Mouse (Mus musculus): ENCODE results near the gene Dnaic2. TPM values are rescaled to one million over a fixed set of nuclear protein-coding genes. Genes with fewer than 3 reads are reported as not detected.

The Dnaic2 gene
- polyA plus RNA-seq, 1 experiment: 1.00 TPM

DNA sequence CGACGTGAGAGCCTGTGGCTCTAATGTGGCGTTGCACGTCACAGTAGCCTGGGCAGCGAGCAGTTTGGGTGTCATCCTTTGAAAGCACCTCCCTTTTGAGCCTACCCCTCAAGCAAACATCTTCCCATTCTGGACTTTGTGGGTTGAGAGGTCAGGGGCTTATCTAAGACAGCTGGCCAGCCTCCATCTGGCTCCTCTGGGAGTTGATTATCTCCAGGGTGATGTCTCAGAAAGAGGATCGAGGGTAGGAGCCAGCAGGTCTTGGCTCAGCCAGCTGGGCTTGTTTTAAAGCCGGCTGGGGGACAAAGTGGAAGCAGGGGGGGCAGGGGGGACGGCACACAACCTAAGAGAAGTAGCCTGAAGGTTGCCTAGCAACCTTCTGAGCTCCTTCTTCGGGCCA lies 52.9 kb downstream of the Dnaic2 start:
- Histone ChIP-seq H3K4me2 (ENCODE audit: low read depth) (no peak overlapping the region), H3ac (ENCODE audit: control insufficient read depth, insufficient read length) (no peak overlapping the region), H3K79me2 (ENCODE audit: control insufficient read depth, insufficient read depth) (no peaks in the 10 kb centered on the region), H3K36me3 (ENCODE audit: control insufficient read depth, insufficient read depth) (no peaks in the 10 kb centered on the region), H3K4me3 (no peak overlapping the region), H3K27me3 (ENCODE audit: control insufficient read depth, insufficient read depth, insufficient read length) (peaks cover 17% of the 10 kb centered on the region)
- TF ChIP-seq E2F4 (IDR thresholded peaks at IDR 0.05; ENCODE audit: insufficient read depth) (no peak), MAX (IDR thresholded peaks at IDR 0.05; ENCODE audit: low read depth) (no peak), POLR2AphosphoS2 (IDR thresholded peaks at IDR 0.05; ENCODE audit: insufficient read length, low read depth) (no peak), POLR2A (IDR thresholded peaks at IDR 0.05; ENCODE audit: insufficient read length, low read depth) (no peak), REST (IDR thresholded peaks at IDR 0.05; ENCODE audit: insufficient read depth, insufficient read length) (no peak), MYOD1 (IDR thresholded peaks at IDR 0.05; ENCODE audit: control insufficient read depth in 1 of 3, insufficient read length in 2 of 3, low read depth in 2 of 3) (no peak), USF1 (IDR thresholded peaks at IDR 0.05; ENCODE audit: low read depth) (no peak), SRF (IDR thresholded peaks at IDR 0.05; ENCODE audit: control insufficient read depth, insufficient read length, low read depth) (no peak), TCF3 (IDR thresholded peaks at IDR 0.05; ENCODE audit: insufficient read length, low read depth) (no peak), MYOG (IDR thresholded peaks at IDR 0.05; ENCODE audit: control insufficient read depth in 1 of 3, insufficient read depth in 1 of 3, insufficient read length in 2 of 3, low read depth in 2 of 3) (no peak), TCF12 (IDR thresholded peaks at IDR 0.05; ENCODE audit: insufficient read depth, poor library complexity, severe bottlenecking) (no peak)

DNA sequence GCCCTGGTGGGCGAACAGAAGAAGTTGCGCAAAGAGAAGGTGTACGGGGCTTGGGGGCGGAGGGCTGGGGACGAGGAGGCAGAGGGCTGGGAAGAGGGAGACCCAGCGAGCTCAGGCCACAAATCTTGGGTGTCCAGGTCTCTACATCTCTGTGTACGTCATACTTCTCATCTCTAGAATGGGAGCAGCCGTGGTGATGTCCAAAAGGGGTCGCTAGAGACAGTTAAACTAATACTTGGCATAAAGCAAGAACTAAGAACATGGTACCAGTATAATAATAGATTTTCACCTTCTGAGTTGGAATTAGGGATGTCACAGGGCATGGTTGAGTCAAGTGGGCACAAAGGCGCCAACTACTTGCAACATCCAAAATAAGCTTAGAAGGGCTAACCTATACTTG lies 58.7 kb downstream of the Dnaic2 start:
- Histone ChIP-seq H3K36me3 (ENCODE audit: control insufficient read depth, insufficient read depth) (no peaks in the 10 kb centered on the region), H3K27me3 (ENCODE audit: control insufficient read depth, insufficient read depth, insufficient read length) (no peaks in the 10 kb centered on the region), H3K4me2 (ENCODE audit: low read depth) (no peak overlapping the region), H3ac (ENCODE audit: control insufficient read depth, insufficient read length) (no peak overlapping the region), H3K79me2 (ENCODE audit: control insufficient read depth, insufficient read depth) (no peaks in the 10 kb centered on the region), H3K4me3 (no peak overlapping the region)
- TF ChIP-seq MYOD1 (IDR thresholded peaks at IDR 0.05; ENCODE audit: control insufficient read depth in 1 of 3, insufficient read length in 2 of 3, low read depth in 2 of 3): no peak

DNA sequence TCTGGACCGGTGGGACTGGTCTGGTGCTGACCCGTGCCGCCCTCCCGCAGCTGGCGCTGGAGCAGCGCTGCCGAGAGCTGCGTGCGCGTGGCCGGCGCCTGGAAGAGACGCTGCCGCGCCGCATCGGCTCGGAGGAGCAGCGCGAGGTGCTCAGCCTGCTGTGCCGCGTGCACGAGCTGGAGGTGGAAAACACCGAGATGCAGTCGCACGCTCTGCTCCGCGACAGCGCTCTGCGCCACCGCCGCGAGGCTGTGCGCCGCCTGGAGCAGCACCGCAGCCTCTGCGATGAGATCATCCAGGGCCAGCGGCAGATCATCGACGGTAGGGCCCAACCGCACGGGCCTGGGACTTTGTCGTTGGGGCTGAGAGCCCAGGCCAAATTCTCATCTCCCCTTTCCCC lies 59.1 kb downstream of the Dnaic2 start:
- H3K27me3 ChIP-seq (ENCODE audit: control insufficient read depth, insufficient read depth, insufficient read length): no peaks in the 10 kb centered on the region
- no peaks in the 10 kb centered on the region for H3K79me2 ChIP-seq (ENCODE audit: control insufficient read depth, insufficient read depth)
- TF ChIP-seq MAX (IDR thresholded peaks at IDR 0.05; ENCODE audit: low read depth) (no peak), CEBPB (IDR thresholded peaks at IDR 0.05; ENCODE audit: insufficient read depth, poor library complexity, severe bottlenecking) (no peak), MYOD1 (IDR thresholded peaks at IDR 0.05; ENCODE audit: control insufficient read depth in 1 of 3, insufficient read length in 2 of 3, low read depth in 2 of 3) (no peak), MYOG (IDR thresholded peaks at IDR 0.05; ENCODE audit: control insufficient read depth in 1 of 3, insufficient read depth in 1 of 3, insufficient read length in 2 of 3, low read depth in 2 of 3) (no peak), POLR2A (IDR thresholded peaks at IDR 0.05; ENCODE audit: insufficient read length, low read depth) (no peak), TCF12 (IDR thresholded peaks at IDR 0.05; ENCODE audit: insufficient read depth, poor library complexity, severe bottlenecking) (no peak)
- no peak overlapping the region for H3K4me2 ChIP-seq (ENCODE audit: low read depth)
- H3K36me3 ChIP-seq (ENCODE audit: control insufficient read depth, insufficient read depth): no peaks in the 10 kb centered on the region
- no peak overlapping the region for H3K4me3 ChIP-seq
- H3ac ChIP-seq (ENCODE audit: control insufficient read depth, insufficient read length): no peak overlapping the region

DNA sequence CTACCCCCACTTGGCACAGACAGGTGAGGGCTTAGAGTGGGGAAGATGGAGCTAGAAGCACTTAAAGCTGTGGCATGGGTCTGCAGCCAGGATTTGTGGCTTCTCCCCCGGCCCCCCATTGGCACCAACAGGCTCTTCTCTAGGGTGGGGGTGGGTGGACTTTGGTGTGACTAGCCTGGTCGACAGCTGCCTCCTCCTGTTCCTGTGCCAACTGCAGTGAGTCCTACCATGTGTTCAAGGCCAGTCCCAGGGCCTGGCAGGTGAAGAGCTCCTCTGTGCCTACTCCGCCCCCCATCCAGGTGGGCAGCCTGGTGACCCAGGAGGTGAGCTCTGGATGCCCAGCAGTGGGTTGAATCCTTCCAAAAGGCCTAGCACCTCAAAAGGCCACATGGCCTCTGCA lies 60.4 kb downstream of the Dnaic2 start:
- Histone ChIP-seq H3K4me3 (no peak overlapping the region), H3ac (ENCODE audit: control insufficient read depth, insufficient read length) (no peak overlapping the region), H3K79me2 (ENCODE audit: control insufficient read depth, insufficient read depth) (no peaks in the 10 kb centered on the region), H3K4me2 (ENCODE audit: low read depth) (no peak overlapping the region), H3K27me3 (ENCODE audit: control insufficient read depth, insufficient read depth, insufficient read length) (no peaks in the 10 kb centered on the region), H3K36me3 (ENCODE audit: control insufficient read depth, insufficient read depth) (no peaks in the 10 kb centered on the region)
- no peak for TF ChIP-seq REST (IDR thresholded peaks at IDR 0.05; ENCODE audit: insufficient read depth, insufficient read length)
- TF ChIP-seq MAX (IDR thresholded peaks at IDR 0.05; ENCODE audit: low read depth): no peak
- TF ChIP-seq MYOG (IDR thresholded peaks at IDR 0.05; ENCODE audit: control insufficient read depth in 1 of 3, insufficient read depth in 1 of 3, insufficient read length in 2 of 3, low read depth in 2 of 3): peak in 2 of 3 experiments; percentile 57 to 76
- peak in 2 of 3 experiments; percentile 55 to 65 for TF ChIP-seq MYOD1 (IDR thresholded peaks at IDR 0.05; ENCODE audit: control insufficient read depth in 1 of 3, insufficient read length in 2 of 3, low read depth in 2 of 3)

DNA sequence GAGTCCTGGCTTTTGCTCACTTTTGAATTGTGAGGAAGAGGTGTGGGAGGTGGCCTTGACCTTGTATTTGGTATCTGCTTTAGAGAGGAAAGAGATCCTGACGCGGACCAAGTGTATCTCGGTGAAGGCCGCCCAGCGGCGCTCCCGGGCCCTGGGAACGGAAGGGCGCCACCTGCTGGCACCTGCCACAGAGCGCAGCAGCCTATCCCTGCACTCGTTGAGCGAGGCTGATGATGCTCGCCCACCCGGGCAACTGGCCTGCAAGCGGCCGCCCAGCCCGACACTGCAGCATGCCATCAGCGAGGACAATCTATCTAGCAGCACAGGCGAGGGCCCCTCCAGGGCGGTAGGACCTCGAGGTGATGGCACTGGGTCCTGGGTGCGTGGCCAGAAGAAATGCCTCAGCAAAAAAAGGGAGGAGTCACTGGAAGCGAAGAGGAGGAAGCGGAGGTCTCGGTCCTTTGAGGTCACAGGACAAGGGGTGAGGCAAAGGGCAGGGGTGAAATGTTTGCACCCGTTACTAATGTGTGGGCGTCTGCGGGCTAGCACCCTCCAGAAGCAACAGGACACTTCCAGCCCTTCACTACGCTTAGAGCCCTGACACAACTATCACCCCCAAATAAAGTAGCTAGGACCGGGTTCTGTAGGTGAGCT lies 62.0 kb downstream of the Dnaic2 start:
- Histone ChIP-seq H3K4me3 (no peak overlapping the region), H3K36me3 (ENCODE audit: control insufficient read depth, insufficient read depth) (no peaks in the 10 kb centered on the region), H3K4me2 (ENCODE audit: low read depth) (peak overlapping the region; percentile 50), H3ac (ENCODE audit: control insufficient read depth, insufficient read length) (no peak overlapping the region), H3K27me3 (ENCODE audit: control insufficient read depth, insufficient read depth, insufficient read length) (no peaks in the 10 kb centered on the region), H3K79me2 (ENCODE audit: control insufficient read depth, insufficient read depth) (no peaks in the 10 kb centered on the region)
- TF ChIP-seq SRF (IDR thresholded peaks at IDR 0.05; ENCODE audit: control insufficient read depth, insufficient read length, low read depth): no peak
- TF ChIP-seq POLR2AphosphoS2 (IDR thresholded peaks at IDR 0.05; ENCODE audit: insufficient read length, low read depth): peak; percentile 31
- TF ChIP-seq MYOD1 (IDR thresholded peaks at IDR 0.05; ENCODE audit: control insufficient read depth in 1 of 3, insufficient read length in 2 of 3, low read depth in 2 of 3): peak in 1 of 3 experiments; percentile 27
- TF ChIP-seq MYOG (IDR thresholded peaks at IDR 0.05; ENCODE audit: control insufficient read depth in 1 of 3, insufficient read depth in 1 of 3, insufficient read length in 2 of 3, low read depth in 2 of 3): peak in 2 of 3 experiments; percentile 6 to 46

Data from myocyte (in vitro differentiated cells).